Mouse (Mus musculus) urinary bladder, postnatal 4 days (tissue): ENCODE measurements around the gene Atp5b.
"Not testable (repeated sequence)": the region's sequence is repeated elsewhere in the genome, so short reads cannot be mapped to it uniquely, and the experiment has no call there.

Experiments used
- DNase-seq, 2 experiments: peaks; one replicate each; pipeline ENCODE4 v3.0.0; 2021 to 2022; ENCODE audit warnings: low spot score in 2 of 2

Atp5b gene

GRCm38 (mm10) chr10:128082880-128083421 lies at the start of gene Atp5b:
Gene Atp5b, plus strand, starts transcription at chr10:128083273.
- DNase-seq = peak; percentile 96 to 97

- DNase-seq = peak in 1 of 2 experiments; percentile 34
Measured at GRCm38 (mm10) chr10:128036746-128037425, 46.2 kb upstream of the Atp5b start.

- no peak for DNase-seq
Measured at GRCm38 (mm10) chr10:128037921-128038320, 45.2 kb upstream of the Atp5b start.

- DNase-seq = no peak
Measured at GRCm38 (mm10) chr10:128039167-128039566, 43.9 kb upstream of the Atp5b start.

- DNase-seq = no peak
Measured at GRCm38 (mm10) chr10:128039858-128040257, 43.2 kb upstream of the Atp5b start.

- DNase-seq = no peak
Measured at GRCm38 (mm10) chr10:128040293-128040692, 42.8 kb upstream of the Atp5b start.

- DNase-seq = no peak
Measured at GRCm38 (mm10) chr10:128041636-128042035, 41.4 kb upstream of the Atp5b start.

GRCm38 (mm10) chr10:128042466-128042865 lies 40.6 kb upstream of the Atp5b start:
- DNase-seq = no peak

- no peak for DNase-seq
Measured at GRCm38 (mm10) chr10:128043041-128043835, 39.8 kb upstream of the Atp5b start.

GRCm38 (mm10) chr10:128048157-128048556 lies 34.9 kb upstream of the Atp5b start:
- DNase-seq = no peak

GRCm38 (mm10) chr10:128049741-128050140 lies 33.3 kb upstream of the Atp5b start:
- DNase-seq = no peak

- DNase-seq = no peak
Measured at GRCm38 (mm10) chr10:128050355-128050754, 32.7 kb upstream of the Atp5b start.

GRCm38 (mm10) chr10:128051589-128051988 lies 31.5 kb upstream of the Atp5b start:
- no peak for DNase-seq

GRCm38 (mm10) chr10:128052136-128052535 lies 30.9 kb upstream of the Atp5b start:
- not testable (repeated sequence) for DNase-seq

GRCm38 (mm10) chr10:128053001-128053400 lies 30.1 kb upstream of the Atp5b start:
- DNase-seq = no peak

GRCm38 (mm10) chr10:128058184-128058583 lies 24.9 kb upstream of the Atp5b start:
- peak in 1 of 2 experiments; percentile 62 for DNase-seq

GRCm38 (mm10) chr10:128058601-128059151 lies 24.4 kb upstream of the Atp5b start, which contains the start of gene Ptges3:
Gene Ptges3, plus strand, starts transcription at chr10:128058954.
- DNase-seq = peak; percentile 98

GRCm38 (mm10) chr10:128059207-128059981 lies 23.7 kb upstream of the Atp5b start:
- peak in 1 of 2 experiments; percentile 40 for DNase-seq

- no peak for DNase-seq
Measured at GRCm38 (mm10) chr10:128061109-128061508, 22.0 kb upstream of the Atp5b start.

- DNase-seq = no peak
Measured at GRCm38 (mm10) chr10:128062221-128062989, 20.7 kb upstream of the Atp5b start.

GRCm38 (mm10) chr10:128066072-128066471 lies 17.0 kb upstream of the Atp5b start:
- DNase-seq = no peak
